Mouse (Mus musculus) liver, embryonic 16.5 days (tissue): ENCODE results near the gene Tmem161a. TPM values are rescaled to one million over a fixed set of nuclear protein-coding genes. Genes with fewer than 3 reads are reported as not detected.
"Not testable (repeated sequence)": the region's sequence is repeated elsewhere in the genome, so short reads cannot be mapped to it uniquely, and the experiment has no call there.

Experiments
- ATAC-seq: fragments of 200-750 bp; cut with Nextera tagmentation; 2 replicates; pipeline ENCODE4 v1.8.0; 2017; ENCODE audit warnings: low read depth, mild to moderate bottlenecking, moderate number of reproducible peaks, moderate library complexity
- H3K27ac ChIP-seq: fragments of 300-500 bp; sonication (generic); 2 replicates; pipeline ENCODE4 v1.5.1; 2014; ENCODE audit warnings: mild to moderate bottlenecking, low read length
- H3K27me3 ChIP-seq: fragments of 300-500 bp; sonication (generic); 2 replicates; pipeline ENCODE4 v1.6.1; 2014; ENCODE audit warnings: low read depth, low read length, mixed read lengths; ENCODE audit not compliant: control insufficient read depth, insufficient read depth
- H3K36me3 ChIP-seq: fragments of 300-500 bp; sonication (generic); 2 replicates; pipeline ENCODE4 v1.6.1; 2014; ENCODE audit warnings: mild to moderate bottlenecking; ENCODE audit not compliant: control insufficient read depth, insufficient read depth
- H3K4me1 ChIP-seq: fragments of 300-500 bp; sonication (generic); 2 replicates; pipeline ENCODE4 v1.6.1; 2014; ENCODE audit warnings: low read depth, low read length, mixed read lengths; ENCODE audit not compliant: control insufficient read depth
- H3K4me2 ChIP-seq: fragments of 300-500 bp; sonication (generic); 2 replicates; pipeline ENCODE4 v1.6.1; 2014; ENCODE audit warnings: low read depth, low read length, mixed read lengths
- H3K4me3 ChIP-seq: fragments of 300-500 bp; sonication (generic); 2 replicates; pipeline ENCODE4 v1.5.1; 2014; ENCODE audit warnings: low read depth, mild to moderate bottlenecking, low read length
- H3K9ac ChIP-seq: fragments of 300-500 bp; sonication (generic); 2 replicates; pipeline ENCODE4 v1.6.1; 2014; ENCODE audit warnings: low read depth, low read length
- H3K9me3 ChIP-seq: fragments of 300-500 bp; sonication (generic); replicated peaks from 2 replicates; pipeline ENCODE4 v1.6.1; 2016; ENCODE audit warnings: low read length; ENCODE audit not compliant: control insufficient read depth
- WGBS: fragments of 180-500 bp; shearing (Covaris S2); extraction: QIAGEN DNeasy Blood & Tissue Kit; methylation state at CpG from one replicate; pipeline ENCODE4 v1.1.7; 2014; ENCODE audit not compliant: insufficient replicate concordance; 5-methylcytosine and 5-hydroxymethylcytosine counted together
- polyA plus RNA-seq: library from polyadenylated mRNA; unstranded; fragments of >200 nt; fragmentation: Nextera tagmentation; extraction: Ambion mirVana; gene quantifications from 2 replicates; pipeline ENCODE4 v1.2.1, GENCODE M21; 2015

Tmem161a gene
- polyA plus RNA-seq, 1 experiment from 2014 or later: 26.8 TPM

- H3K9ac ChIP-seq: peak overlapping the region; percentile 87
- H3K27ac ChIP-seq: peak overlapping the region; percentile 84
- no peaks in the 10 kb centered on the region for H3K27me3 ChIP-seq
- no peaks in the 10 kb centered on the region for H3K36me3 ChIP-seq
- ATAC-seq: no peak
- WGBS: 38% methylated on average over 1 of the region's 1 CpGs
- no peaks in the 10 kb centered on the region for H3K9me3 ChIP-seq
- H3K4me3 ChIP-seq: peak overlapping the region; percentile 81
- peaks cover 32% of the 10 kb centered on the region for H3K4me1 ChIP-seq
- peak overlapping the region; percentile 98 for H3K4me2 ChIP-seq
Observed at GRCm38 (mm10) chr8:70211275-70211674, 39.1 kb downstream of the Tmem161a start.

GRCm38 (mm10) chr8:70211726-70212111 lies 39.6 kb downstream of the Tmem161a start:
- H3K9me3 ChIP-seq: no peaks in the 10 kb centered on the region
- peak overlapping the region; percentile 84 for H3K27ac ChIP-seq
- peak overlapping the region; percentile 81 for H3K4me3 ChIP-seq
- WGBS: under 1% methylated on average over 24 of the region's 31 CpGs
- H3K4me2 ChIP-seq: peak overlapping the region; percentile 98
- peak overlapping the region; percentile 87 for H3K9ac ChIP-seq
- no peak for ATAC-seq
- H3K27me3 ChIP-seq: no peaks in the 10 kb centered on the region
- peaks cover 32% of the 10 kb centered on the region for H3K4me1 ChIP-seq
- no peaks in the 10 kb centered on the region for H3K36me3 ChIP-seq

GRCm38 (mm10) chr8:70212112-70213055 lies 40.2 kb downstream of the Tmem161a start, which contains the start of gene Slc25a42:
TSS of gene Slc25a42 (minus strand) at chr8:70212305.
- H3K27me3 ChIP-seq: no peaks in the 10 kb centered on the region
- peak within 1 kb of the TSS; percentile 98 for H3K4me2 ChIP-seq
- H3K4me1 ChIP-seq: peaks cover 32% of the 10 kb centered on the region
- H3K4me3 ChIP-seq: peak within 1 kb of the TSS; percentile 81
- H3K9ac ChIP-seq: peak within 1 kb of the TSS; percentile 87
- peak within 1 kb of the TSS; percentile 94 for H3K27ac ChIP-seq
- 0% methylated on average over 66 of the region's 66 CpGs for WGBS
- ATAC-seq: peak; percentile 92
- no peaks in the 10 kb centered on the region for H3K9me3 ChIP-seq
- H3K36me3 ChIP-seq: no peaks in the 10 kb centered on the region

- Histone ChIP-seq H3K27ac (no peak overlapping the region), H3K27me3 (no peaks in the 10 kb centered on the region), H3K4me3 (no peak overlapping the region), H3K4me2 (no peak overlapping the region), H3K9me3 (no peaks in the 10 kb centered on the region), H3K9ac (no peak overlapping the region), H3K4me1 (peaks cover 31% of the 10 kb centered on the region), H3K36me3 (no peaks in the 10 kb centered on the region)
- ATAC-seq: no peak
- 75% methylated on average over 3 of the region's 3 CpGs for WGBS
Observed at GRCm38 (mm10) chr8:70214411-70214810, 42.3 kb downstream of the Tmem161a start.

GRCm38 (mm10) chr8:70215092-70215491 lies 42.9 kb downstream of the Tmem161a start:
- Histone ChIP-seq H3K4me3 (no peak overlapping the region), H3K9ac (no peak overlapping the region; the same call in 1 of the 2 replicates), H3K36me3 (no peaks in the 10 kb centered on the region), H3K9me3 (no peaks in the 10 kb centered on the region), H3K27ac (no peak overlapping the region), H3K27me3 (no peaks in the 10 kb centered on the region), H3K4me1 (peaks cover 34% of the 10 kb centered on the region), H3K4me2 (no peak overlapping the region)
- no peak for ATAC-seq
- WGBS: 55% methylated on average over 5 of the region's 5 CpGs

- H3K27ac ChIP-seq, H3K4me2 ChIP-seq, H3K9me3 ChIP-seq, H3K9ac ChIP-seq, H3K36me3 ChIP-seq, H3K4me3 ChIP-seq, ATAC-seq, H3K27me3 ChIP-seq: not testable (repeated sequence)
- peaks cover 34% of the 10 kb centered on the region for H3K4me1 ChIP-seq
- WGBS: 74% methylated on average over 3 of the region's 3 CpGs
Observed at GRCm38 (mm10) chr8:70216161-70216560, 44.0 kb downstream of the Tmem161a start.

GRCm38 (mm10) chr8:70216566-70216965 lies 44.4 kb downstream of the Tmem161a start:
- no peaks in the 10 kb centered on the region for H3K36me3 ChIP-seq
- H3K4me2 ChIP-seq: no peak overlapping the region
- 40% methylated on average over 1 of the region's 1 CpGs for WGBS
- H3K27ac ChIP-seq: no peak overlapping the region
- no peak overlapping the region for H3K9ac ChIP-seq
- ATAC-seq: no peak
- no peaks in the 10 kb centered on the region for H3K9me3 ChIP-seq
- H3K27me3 ChIP-seq: no peaks in the 10 kb centered on the region
- no peak overlapping the region for H3K4me3 ChIP-seq
- H3K4me1 ChIP-seq: peaks cover 31% of the 10 kb centered on the region

GRCm38 (mm10) chr8:70217441-70217840 lies 45.3 kb downstream of the Tmem161a start:
- no peaks in the 10 kb centered on the region for H3K9me3 ChIP-seq
- H3K4me2 ChIP-seq: no peak overlapping the region
- peaks cover 29% of the 10 kb centered on the region for H3K4me1 ChIP-seq
- ATAC-seq: no peak
- H3K36me3 ChIP-seq: no peaks in the 10 kb centered on the region; the same call in 1 of the 2 replicates
- no peaks in the 10 kb centered on the region for H3K27me3 ChIP-seq
- no peak overlapping the region for H3K9ac ChIP-seq
- H3K27ac ChIP-seq: no peak overlapping the region
- H3K4me3 ChIP-seq: no peak overlapping the region

GRCm38 (mm10) chr8:70219107-70219684 lies 47.0 kb downstream of the Tmem161a start:
- H3K36me3 ChIP-seq: no peaks in the 10 kb centered on the region; the same call in 1 of the 2 replicates
- H3K9ac ChIP-seq: no peak overlapping the region
- H3K4me2 ChIP-seq: no peak overlapping the region
- H3K27me3 ChIP-seq: no peaks in the 10 kb centered on the region
- no peaks in the 10 kb centered on the region for H3K9me3 ChIP-seq
- H3K27ac ChIP-seq: peak overlapping the region; percentile 29; the same call in 1 of the 2 replicates
- ATAC-seq: peak; percentile 65
- peaks cover 21% of the 10 kb centered on the region for H3K4me1 ChIP-seq
- WGBS: 57% methylated on average over 5 of the region's 5 CpGs
- H3K4me3 ChIP-seq: no peak overlapping the region
